In the genomic region with DNA sequence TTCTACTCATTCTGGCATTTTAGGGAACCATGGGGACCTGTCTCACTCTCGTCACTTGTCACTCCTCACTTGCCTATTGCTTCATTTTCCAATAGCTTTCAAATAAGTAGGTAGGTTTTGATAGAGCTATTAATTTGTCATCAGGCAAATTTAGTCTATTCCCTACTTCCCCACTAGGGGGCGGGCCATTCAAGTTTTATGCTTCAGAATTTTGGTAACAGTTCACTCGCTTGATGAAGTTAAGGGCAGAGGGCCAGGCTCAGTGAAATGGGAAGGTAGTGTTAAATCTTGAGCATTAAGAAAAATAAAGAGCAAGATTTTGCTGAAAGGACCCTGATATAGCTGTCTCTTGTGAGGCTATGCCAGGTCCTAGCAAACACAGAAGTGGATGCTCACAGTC, we compare ENCODE assay signal across 8 mouse cellular contexts.
DNase-seq lines count a peak whose midpoint lies in the region; ATAC-seq and TF ChIP-seq lines count a peak whose summit lies in the region.

No protein-coding gene starts in this region.

- H3K4me1 ChIP-seq in lung, adult 2 months (ENCODE audit: control insufficient read depth, insufficient read depth, low read length), result no peaks in the 10 kb centered on the region
- no peaks in the 10 kb centered on the region for H3K4me1 ChIP-seq in midbrain, postnatal 0 days (ENCODE audit: insufficient read depth, low read length)

- TF ChIP-seq POLR2A in lung, adult 2 months (IDR thresholded peaks at IDR 0.05; ENCODE audit: borderline replicate concordance, extremely low read depth, low read depth, low read length), result no peak

- H3K27me3 ChIP-seq in midbrain, postnatal 0 days (ENCODE audit: insufficient read depth, low read length), result no peaks in the 10 kb centered on the region

- no peak for ATAC-seq in midbrain, postnatal 0 days (ENCODE audit: low FRiP score)
- no peak for ATAC-seq in megakaryocyte-erythroid progenitor cell, adult 5-6 weeks (replicated peaks; ENCODE audit: low FRiP score, low TSS enrichment, poor library complexity, severe bottlenecking)

- DNase-seq in lung, adult 2 months, result peak; percentile 29
- DNase-seq in lung, postnatal 25 days (ENCODE audit: low spot score), result no peak
- peak; percentile 3 for DNase-seq in WW6 (ENCODE audit: low read depth, low spot score)
- DNase-seq in cerebellum, adult 18-20 months, result peak; percentile 28 to 64
- DNase-seq in frontal cortex, postnatal 10 days (ENCODE audit: low spot score in 2 of 2), result peak; percentile 7 to 44
- peak; percentile 9 for DNase-seq in layer of hippocampus, adult 9-11 months
- DNase-seq in midbrain, postnatal 0 days (ENCODE audit: low spot score), result peak; percentile 74

- no peak overlapping the region for H3K4me2 ChIP-seq in midbrain, postnatal 0 days (ENCODE audit: low read depth, low read length, poor library complexity, severe bottlenecking)

- no peak overlapping the region for H3K27ac ChIP-seq in midbrain, postnatal 0 days (ENCODE audit: low read depth, low read length)

- no peaks in the 10 kb centered on the region for H3K9me3 ChIP-seq in midbrain, postnatal 0 days (ENCODE audit: low read length)

- TF ChIP-seq CTCF in lung, adult 2 months (IDR thresholded peaks at IDR 0.05; ENCODE audit: insufficient read depth, low read length), result no peak
- peak; percentile 87 for TF ChIP-seq CTCF in midbrain, postnatal 0 days (IDR thresholded peaks at IDR 0.05)

- 9% methylated on average over 3 of the region's 3 CpGs for WGBS in lung, adult 2 months
- WGBS in midbrain, postnatal 0 days, result 14% methylated on average over 3 of the region's 3 CpGs

- no peak overlapping the region for H3K4me3 ChIP-seq in lung, adult 2 months (replicated peaks; ENCODE audit: extremely low read depth, low read depth, low read length)
- no peak overlapping the region for H3K4me3 ChIP-seq in midbrain, postnatal 0 days (ENCODE audit: low read depth, low read length)

- no peak overlapping the region for H3K9ac ChIP-seq in midbrain, postnatal 0 days (replicated peaks; ENCODE audit: low read length, poor library complexity, severe bottlenecking)

- no peaks in the 10 kb centered on the region for H3K36me3 ChIP-seq in midbrain, postnatal 0 days (ENCODE audit: insufficient read depth, low read length)
